Mouse (Mus musculus) heart, embryonic 13.5 days (tissue): ENCODE results near the gene Mef2b. TPM values are rescaled to one million over a fixed set of nuclear protein-coding genes. Genes with fewer than 3 reads are reported as not detected.
A peak's percentile ranks its signal among the peaks of the same experiment; 100 is the strongest.

Source experiments
- ATAC-seq: fragments of 200-750 bp; cut with Nextera tagmentation; 2 replicates; pipeline ENCODE4 v1.8.0; 2017; ENCODE audit warnings: moderate TSS enrichment; ENCODE audit not compliant: insufficient number of reproducible peaks, low FRiP score, low TSS enrichment; ENCODE audit errors: extremely low read depth
- H3K27ac ChIP-seq: fragments of 300-500 bp; sonication (generic); replicated peaks from 2 replicates; pipeline ENCODE4 v1.5.1; 2015; ENCODE audit warnings: moderate library complexity, mild to moderate bottlenecking, inconsistent platforms
- H3K27me3 ChIP-seq: fragments of 300-500 bp; sonication (generic); replicated peaks from 2 replicates; pipeline ENCODE4 v1.6.1; 2015; ENCODE audit warnings: mild to moderate bottlenecking, inconsistent platforms
- H3K36me3 ChIP-seq: fragments of 300-500 bp; sonication (generic); 2 replicates; pipeline ENCODE4 v1.6.1; 2015; ENCODE audit warnings: mild to moderate bottlenecking, inconsistent platforms
- H3K4me1 ChIP-seq: fragments of 300-500 bp; sonication (generic); 2 replicates; pipeline ENCODE4 v1.6.1; 2015; ENCODE audit warnings: inconsistent platforms
- H3K4me2 ChIP-seq: fragments of 300-500 bp; sonication (generic); 2 replicates; pipeline ENCODE4 v1.6.1; 2015; ENCODE audit warnings: inconsistent platforms, mild to moderate bottlenecking, moderate library complexity
- H3K4me3 ChIP-seq: fragments of 300-500 bp; sonication (generic); 2 replicates; pipeline ENCODE4 v1.5.1; 2015; ENCODE audit warnings: moderate library complexity, mild to moderate bottlenecking, inconsistent platforms
- H3K9ac ChIP-seq: fragments of 300-500 bp; sonication (generic); 2 replicates; pipeline ENCODE4 v1.6.1; 2015; ENCODE audit warnings: inconsistent platforms, mild to moderate bottlenecking, moderate library complexity
- H3K9me3 ChIP-seq: fragments of 300-500 bp; sonication (generic); 2 replicates; pipeline ENCODE4 v1.6.1; 2016; ENCODE audit warnings: inconsistent platforms
- WGBS: fragments of 180-500 bp; shearing (Covaris S2); methylation state at CpG from one replicate; pipeline ENCODE4 v1.1.7; 2015; ENCODE audit warnings: mixed read lengths; 5-methylcytosine and 5-hydroxymethylcytosine counted together
- polyA plus RNA-seq: library from polyadenylated mRNA; unstranded; fragments of >200 nt; fragmentation: Nextera tagmentation; extraction: Ambion mirVana; gene quantifications from 2 replicates; pipeline ENCODE4 v1.2.1, GENCODE M21; 2015

Gene Mef2b
- polyA plus RNA-seq, 1 experiment from 2014 or later, result 0.40 TPM

- Histone ChIP-seq H3K9me3 (no peaks in the 10 kb centered on the region), H3K4me3 (no peak overlapping the region), H3K27me3 (no peaks in the 10 kb centered on the region), H3K9ac (peak overlapping the region; percentile 24; the same call in 1 of the 2 replicates), H3K4me2 (no peak overlapping the region), H3K27ac (peak overlapping the region; percentile 65), H3K4me1 (peaks cover 47% of the 10 kb centered on the region), H3K36me3 (peaks cover 58% of the 10 kb centered on the region)
- 67% methylated on average over 9 of the region's 9 CpGs for WGBS
- no peak for ATAC-seq
Observed at GRCm38 (mm10) chr8:70134931-70135330, 4.6 kb upstream of the Mef2b start.

GRCm38 (mm10) chr8:70136591-70136990 lies 2.9 kb upstream of the Mef2b start:
- no peaks in the 10 kb centered on the region for H3K27me3 ChIP-seq
- H3K4me2 ChIP-seq, result no peak overlapping the region
- no peak overlapping the region for H3K9ac ChIP-seq
- H3K9me3 ChIP-seq, result no peaks in the 10 kb centered on the region
- H3K4me3 ChIP-seq, result no peak overlapping the region
- no peak overlapping the region for H3K27ac ChIP-seq
- peaks cover 46% of the 10 kb centered on the region for H3K4me1 ChIP-seq
- WGBS, result 82% methylated on average over 4 of the region's 4 CpGs
- ATAC-seq, result no peak
- H3K36me3 ChIP-seq, result peaks cover 58% of the 10 kb centered on the region

- Histone ChIP-seq H3K9me3 (no peaks in the 10 kb centered on the region), H3K27ac (no peak overlapping the region), H3K4me3 (peak overlapping the region; percentile 86), H3K27me3 (no peaks in the 10 kb centered on the region), H3K4me2 (peak overlapping the region; percentile 69), H3K36me3 (peaks cover 63% of the 10 kb centered on the region), H3K4me1 (peaks cover 38% of the 10 kb centered on the region), H3K9ac (peak overlapping the region; percentile 81)
- ATAC-seq, result no peak
- WGBS, result 69% methylated on average over 4 of the region's 4 CpGs
Observed at GRCm38 (mm10) chr8:70137890-70138289, 1.6 kb upstream of the Mef2b start.

DNA sequence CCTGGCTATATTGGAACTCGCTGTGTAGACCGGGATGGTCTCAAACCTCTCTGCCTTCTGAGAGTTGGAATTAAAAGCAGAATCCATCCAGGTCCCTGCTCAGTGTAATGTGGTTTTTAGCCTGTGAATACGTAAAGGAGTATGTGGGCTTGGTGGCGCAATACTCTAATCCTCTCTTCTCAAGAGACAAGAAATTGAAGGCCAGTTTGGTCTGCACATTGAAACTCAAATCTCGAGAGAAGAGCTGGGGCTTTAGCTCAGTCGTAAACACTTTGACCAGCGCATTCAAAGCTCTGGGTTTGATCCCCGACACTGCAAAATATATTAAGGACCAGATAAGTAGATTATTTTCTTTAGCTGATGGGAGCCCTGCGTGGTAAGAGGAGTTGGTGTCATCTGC lies 470 bp downstream of the Mef2b start:
- Histone ChIP-seq H3K9me3 (no peaks in the 10 kb centered on the region), H3K27me3 (no peaks in the 10 kb centered on the region), H3K9ac (peak overlapping the region; percentile 87), H3K36me3 (peaks cover 61% of the 10 kb centered on the region), H3K27ac (peak overlapping the region; percentile 84), H3K4me1 (peaks cover 25% of the 10 kb centered on the region), H3K4me2 (peak overlapping the region; percentile 88), H3K4me3 (peak overlapping the region; percentile 86)
- WGBS, result 8% methylated on average over 9 of the region's 9 CpGs
- no peak for ATAC-seq

GRCm38 (mm10) chr8:70147678-70148607 lies 8.4 kb downstream of the Mef2b start:
- Histone ChIP-seq H3K4me1 (peaks cover 9% of the 10 kb centered on the region; the same call in 1 of the 2 replicates), H3K4me2 (no peak overlapping the region), H3K27ac (no peak overlapping the region), H3K9me3 (no peaks in the 10 kb centered on the region), H3K36me3 (peaks cover 42% of the 10 kb centered on the region), H3K4me3 (no peak overlapping the region), H3K9ac (no peak overlapping the region), H3K27me3 (peaks cover 27% of the 10 kb centered on the region)
- WGBS, result 87% methylated on average over 7 of the region's 7 CpGs
- ATAC-seq, result no peak

DNA sequence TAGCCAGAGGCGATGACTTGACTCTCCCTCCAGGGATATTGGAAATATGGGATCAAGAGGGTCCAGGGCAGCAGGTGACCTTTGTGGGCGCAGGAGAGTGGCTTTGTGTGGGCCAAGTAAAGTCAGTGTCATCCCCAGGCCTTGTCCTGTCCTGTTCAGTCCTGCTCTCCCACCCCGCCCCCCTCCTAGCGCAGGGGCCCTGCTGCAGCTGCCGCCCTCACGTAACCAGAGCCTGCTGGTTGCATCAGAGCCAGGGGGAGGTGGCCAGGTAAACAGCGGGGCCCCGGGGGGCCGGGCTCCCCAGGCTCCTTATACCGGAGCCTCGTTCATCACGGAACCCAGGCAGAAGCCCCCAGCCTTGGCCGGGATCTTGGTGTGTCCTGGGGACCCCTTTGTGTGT lies 10.6 kb downstream of the Mef2b start:
- H3K36me3 ChIP-seq, result peaks cover 22% of the 10 kb centered on the region
- H3K9ac ChIP-seq, result no peak overlapping the region
- H3K4me2 ChIP-seq, result no peak overlapping the region
- no peak overlapping the region for H3K4me3 ChIP-seq
- no peak overlapping the region for H3K27ac ChIP-seq
- peaks cover 43% of the 10 kb centered on the region for H3K27me3 ChIP-seq
- H3K9me3 ChIP-seq, result no peaks in the 10 kb centered on the region
- 19% methylated on average over 13 of the region's 13 CpGs for WGBS
- peaks cover 9% of the 10 kb centered on the region; the same call in 1 of the 2 replicates for H3K4me1 ChIP-seq
- no peak for ATAC-seq

DNA sequence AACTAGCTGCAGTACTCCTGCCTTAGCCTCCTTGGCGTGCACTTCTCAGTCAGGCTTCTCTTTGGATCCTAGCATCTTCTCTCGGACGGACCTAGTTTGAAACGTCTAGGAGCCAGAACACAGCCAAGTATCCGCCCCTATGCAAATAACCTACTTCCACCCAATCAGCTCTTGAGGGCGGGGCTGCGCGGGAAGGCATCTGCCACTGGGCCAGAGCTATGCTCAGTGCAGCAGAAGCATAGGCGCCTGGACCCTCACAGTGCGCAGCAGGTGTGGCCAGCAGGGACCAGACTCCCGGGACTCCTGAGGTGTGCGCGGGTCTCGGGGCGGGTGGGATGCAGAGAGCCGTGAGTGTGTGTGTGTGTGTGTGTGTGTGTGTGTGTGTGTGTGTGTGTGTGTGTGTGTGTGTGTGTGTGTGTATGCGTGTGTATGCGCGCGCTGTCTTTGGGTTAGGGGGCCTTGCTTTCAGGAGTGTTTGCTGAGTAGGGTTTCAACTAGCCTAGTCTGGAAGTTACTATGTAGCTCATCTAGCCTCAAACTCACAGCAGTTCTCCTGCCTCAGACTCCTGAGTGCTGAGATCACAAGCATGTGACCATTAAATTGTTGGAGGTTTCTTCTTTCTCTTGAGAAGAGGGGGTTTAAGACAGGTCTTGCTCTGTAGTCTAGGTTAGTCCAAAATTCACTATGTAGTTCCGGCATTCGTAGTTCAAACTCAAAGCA lies 13.2 kb downstream of the Mef2b start:
- Histone ChIP-seq H3K9ac (no peak overlapping the region), H3K36me3 (no peaks in the 10 kb centered on the region), H3K9me3 (no peaks in the 10 kb centered on the region), H3K27me3 (peaks cover 66% of the 10 kb centered on the region), H3K4me1 (peaks cover 9% of the 10 kb centered on the region; the same call in 1 of the 2 replicates), H3K4me3 (peak overlapping the region; percentile 20; the same call in 1 of the 2 replicates), H3K27ac (no peak overlapping the region), H3K4me2 (peak overlapping the region; percentile 48)
- ATAC-seq, result peak; percentile 84
- WGBS, result 9% methylated on average over 16 of the region's 22 CpGs

GRCm38 (mm10) chr8:70157240-70157800 lies 17.8 kb downstream of the Mef2b start:
- Histone ChIP-seq H3K36me3 (no peaks in the 10 kb centered on the region), H3K9me3 (no peaks in the 10 kb centered on the region), H3K27ac (no peak overlapping the region), H3K4me2 (no peak overlapping the region), H3K4me3 (no peak overlapping the region), H3K9ac (no peak overlapping the region), H3K4me1 (peaks cover 7% of the 10 kb centered on the region; the same call in 1 of the 2 replicates), H3K27me3 (peaks cover 65% of the 10 kb centered on the region)
- ATAC-seq, result no peak
- 88% methylated on average over 1 of the region's 1 CpGs for WGBS

DNA sequence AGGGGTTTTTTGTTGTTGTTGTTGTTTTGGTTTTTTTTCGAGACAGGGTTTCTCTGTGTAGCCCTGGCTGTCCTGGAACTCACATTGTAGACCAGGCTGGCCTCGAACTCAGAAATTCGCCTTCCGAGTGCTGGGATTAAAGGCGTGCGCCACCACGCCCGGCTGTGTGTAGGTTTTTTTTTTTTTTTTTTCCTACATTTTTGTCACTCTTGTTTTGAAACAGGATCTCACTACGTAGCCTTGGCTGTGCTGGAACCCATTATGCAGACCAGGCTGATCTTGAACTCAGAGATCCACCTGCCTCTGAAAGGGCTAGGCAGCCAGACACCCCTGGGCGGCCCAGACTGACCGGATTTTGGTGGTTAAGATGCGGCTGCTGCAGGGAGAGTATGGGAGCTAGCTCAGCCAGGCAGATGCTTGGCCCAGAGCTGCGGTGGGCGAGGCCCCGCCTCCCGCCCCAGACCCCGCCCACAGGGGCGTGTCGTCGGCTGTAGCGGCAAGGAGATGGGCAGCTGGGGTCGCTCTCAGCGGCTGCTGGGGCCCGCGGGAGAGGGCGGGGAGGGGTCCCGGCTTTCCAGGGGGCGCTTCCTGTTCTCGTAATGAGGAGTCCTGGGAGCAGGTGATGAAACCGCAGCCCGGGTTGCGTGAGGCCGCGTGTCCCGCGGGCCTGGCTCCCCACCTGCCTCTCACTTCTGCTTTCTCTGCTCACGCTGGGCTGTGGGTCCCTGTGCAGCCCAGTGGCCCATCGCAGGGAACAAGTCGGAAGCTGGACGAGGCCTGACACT lies 18.8 kb downstream of the Mef2b start:
- WGBS, result 9% methylated on average over 40 of the region's 40 CpGs
- Histone ChIP-seq H3K4me1 (peaks cover 3% of the 10 kb centered on the region; the same call in 1 of the 2 replicates), H3K4me2 (peak overlapping the region; percentile 78), H3K4me3 (peak overlapping the region; percentile 55), H3K9me3 (no peaks in the 10 kb centered on the region), H3K36me3 (no peaks in the 10 kb centered on the region), H3K27me3 (peaks cover 65% of the 10 kb centered on the region), H3K27ac (no peak overlapping the region), H3K9ac (peak overlapping the region; percentile 69)
- ATAC-seq, result peak; percentile 75

GRCm38 (mm10) chr8:70159211-70159610 lies 19.7 kb downstream of the Mef2b start:
- Histone ChIP-seq H3K4me2 (peak overlapping the region; percentile 78; the same call in 1 of the 2 replicates), H3K27me3 (peaks cover 68% of the 10 kb centered on the region), H3K9ac (no peak overlapping the region), H3K9me3 (no peaks in the 10 kb centered on the region), H3K4me1 (peaks cover 3% of the 10 kb centered on the region; the same call in 1 of the 2 replicates), H3K27ac (no peak overlapping the region), H3K36me3 (no peaks in the 10 kb centered on the region), H3K4me3 (no peak overlapping the region)
- ATAC-seq, result no peak
- WGBS, result 80% methylated on average over 4 of the region's 4 CpGs
